Mouse (Mus musculus): Measurements from ENCODE around the gene Nectin1. TPM values are rescaled to one million over a fixed set of nuclear protein-coding genes. Genes with fewer than 3 reads are reported as not detected.

Nectin1 gene
- polyA plus RNA-seq, 1 experiment from 2014 or later: 4.7 TPM

- H3K9ac ChIP-seq (ENCODE audit: low read depth, low read length): peak overlapping the region; percentile 83
- no peaks in the 10 kb centered on the region for H3K9me3 ChIP-seq (ENCODE audit: control insufficient read depth)
- TF ChIP-seq CTCF (IDR thresholded peaks at IDR 0.05; ENCODE audit: low read depth): no peak
- peak; percentile 47 for ATAC-seq
- peak overlapping the region; percentile 70 for H3K4me3 ChIP-seq (ENCODE audit: low read depth, low read length)
- no peaks in the 10 kb centered on the region for H3K27me3 ChIP-seq (replicated peaks; ENCODE audit: control insufficient read depth, insufficient read depth, low read length)
- peak overlapping the region; percentile 94 for H3K27ac ChIP-seq (ENCODE audit: low read depth, low read length)
- H3K4me1 ChIP-seq (replicated peaks; ENCODE audit: control insufficient read depth, insufficient read depth, low read length): peaks cover 5% of the 10 kb centered on the region; the same call in 1 of the 2 replicates
- H3K4me2 ChIP-seq (replicated peaks; ENCODE audit: low read depth): peak overlapping the region; percentile 96
- WGBS: under 1% methylated on average over 61 of the region's 77 CpGs
- no peaks in the 10 kb centered on the region for H3K36me3 ChIP-seq (ENCODE audit: control insufficient read depth, insufficient read depth)
These were observed 576 bp downstream of the Nectin1 start for GRCm38 (mm10) chr9:43744138-43744981.

GRCm38 (mm10) chr9:43745051-43745792 is 1.4 kb downstream of the Nectin1 start:
- Histone ChIP-seq H3K27ac (ENCODE audit: low read depth, low read length) (no peak overlapping the region), H3K27me3 (replicated peaks; ENCODE audit: control insufficient read depth, insufficient read depth, low read length) (no peaks in the 10 kb centered on the region), H3K4me2 (replicated peaks; ENCODE audit: low read depth) (peak overlapping the region; percentile 96), H3K36me3 (ENCODE audit: control insufficient read depth, insufficient read depth) (no peaks in the 10 kb centered on the region), H3K9me3 (ENCODE audit: control insufficient read depth) (no peaks in the 10 kb centered on the region), H3K4me3 (ENCODE audit: low read depth, low read length) (peak overlapping the region; percentile 70), H3K9ac (ENCODE audit: low read depth, low read length) (peak overlapping the region; percentile 83), H3K4me1 (replicated peaks; ENCODE audit: control insufficient read depth, insufficient read depth, low read length) (peaks cover 5% of the 10 kb centered on the region; the same call in 1 of the 2 replicates)
- TF ChIP-seq CTCF (IDR thresholded peaks at IDR 0.05; ENCODE audit: low read depth): peak; percentile 63
- WGBS: 1% methylated on average over 43 of the region's 43 CpGs
- no peak for ATAC-seq

GRCm38 (mm10) chr9:43745951-43746703 is 2.3 kb downstream of the Nectin1 start:
- TF ChIP-seq CTCF (IDR thresholded peaks at IDR 0.05; ENCODE audit: low read depth): peak; percentile 24; the same call in 1 of the 2 replicates
- no peaks in the 10 kb centered on the region for H3K9me3 ChIP-seq (ENCODE audit: control insufficient read depth)
- peak overlapping the region; percentile 83; the same call in 1 of the 2 replicates for H3K9ac ChIP-seq (ENCODE audit: low read depth, low read length)
- H3K4me1 ChIP-seq (replicated peaks; ENCODE audit: control insufficient read depth, insufficient read depth, low read length): peaks cover 5% of the 10 kb centered on the region; the same call in 1 of the 2 replicates
- H3K36me3 ChIP-seq (ENCODE audit: control insufficient read depth, insufficient read depth): no peaks in the 10 kb centered on the region
- ATAC-seq: no peak
- H3K4me2 ChIP-seq (replicated peaks; ENCODE audit: low read depth): peak overlapping the region; percentile 96
- no peak overlapping the region for H3K27ac ChIP-seq (ENCODE audit: low read depth, low read length)
- H3K4me3 ChIP-seq (ENCODE audit: low read depth, low read length): peak overlapping the region; percentile 70
- no peaks in the 10 kb centered on the region for H3K27me3 ChIP-seq (replicated peaks; ENCODE audit: control insufficient read depth, insufficient read depth, low read length)
- WGBS: 29% methylated on average over 13 of the region's 13 CpGs

- no peak overlapping the region for H3K27ac ChIP-seq (ENCODE audit: low read depth, low read length)
- no peaks in the 10 kb centered on the region for H3K36me3 ChIP-seq (ENCODE audit: control insufficient read depth, insufficient read depth)
- H3K4me2 ChIP-seq (replicated peaks; ENCODE audit: low read depth): no peak overlapping the region
- TF ChIP-seq CTCF (IDR thresholded peaks at IDR 0.05; ENCODE audit: low read depth): 0 out of 2 replicates have a peak, but pooled peaks have one; percentile 12
- no peak overlapping the region for H3K9ac ChIP-seq (ENCODE audit: low read depth, low read length)
- ATAC-seq: no peak
- H3K4me3 ChIP-seq (ENCODE audit: low read depth, low read length): no peak overlapping the region
- peaks cover 5% of the 10 kb centered on the region; the same call in 1 of the 2 replicates for H3K4me1 ChIP-seq (replicated peaks; ENCODE audit: control insufficient read depth, insufficient read depth, low read length)
- 80% methylated on average over 9 of the region's 9 CpGs for WGBS
- H3K27me3 ChIP-seq (replicated peaks; ENCODE audit: control insufficient read depth, insufficient read depth, low read length): no peaks in the 10 kb centered on the region
- no peaks in the 10 kb centered on the region for H3K9me3 ChIP-seq (ENCODE audit: control insufficient read depth)
These were observed 3.9 kb downstream of the Nectin1 start for GRCm38 (mm10) chr9:43747710-43748109.

GRCm38 (mm10) chr9:43748519-43748918 is 4.7 kb downstream of the Nectin1 start:
- no peak overlapping the region for H3K4me3 ChIP-seq (ENCODE audit: low read depth, low read length)
- H3K9me3 ChIP-seq (ENCODE audit: control insufficient read depth): no peaks in the 10 kb centered on the region
- no peak overlapping the region for H3K27ac ChIP-seq (ENCODE audit: low read depth, low read length)
- ATAC-seq: no peak
- no peak overlapping the region for H3K4me2 ChIP-seq (replicated peaks; ENCODE audit: low read depth)
- no peaks in the 10 kb centered on the region for H3K36me3 ChIP-seq (ENCODE audit: control insufficient read depth, insufficient read depth)
- no peaks in the 10 kb centered on the region for H3K27me3 ChIP-seq (replicated peaks; ENCODE audit: control insufficient read depth, insufficient read depth, low read length)
- 81% methylated on average over 5 of the region's 5 CpGs for WGBS
- H3K4me1 ChIP-seq (replicated peaks; ENCODE audit: control insufficient read depth, insufficient read depth, low read length): peaks cover 5% of the 10 kb centered on the region; the same call in 1 of the 2 replicates
- TF ChIP-seq CTCF (IDR thresholded peaks at IDR 0.05; ENCODE audit: low read depth): no peak
- H3K9ac ChIP-seq (ENCODE audit: low read depth, low read length): no peak overlapping the region
